Mouse (Mus musculus): ENCODE measurements around the gene Tmem131. TPM values are rescaled to one million over a fixed set of nuclear protein-coding genes. Genes with fewer than 3 reads are reported as not detected.
A peak's percentile ranks its signal among the peaks of the same experiment; 100 is the strongest.
"Not testable (repeated sequence)": the region's sequence is repeated elsewhere in the genome, so short reads cannot be mapped to it uniquely, and the experiment has no call there.

Gene Tmem131
- polyA plus RNA-seq, 1 experiment from 2014 or later, result 21.7 TPM

- H3K27me3 ChIP-seq (ENCODE audit: control insufficient read depth, insufficient read depth, low read length), result no peaks in the 10 kb centered on the region
- H3K4me1 ChIP-seq (replicated peaks; ENCODE audit: control insufficient read depth, insufficient read depth, low read length), result no peaks in the 10 kb centered on the region
- DNase-seq (ENCODE audit: low spot score), result no peak
- no peak overlapping the region for H3K4me3 ChIP-seq (replicated peaks; ENCODE audit: low read length)
- no peaks in the 10 kb centered on the region for H3K9me3 ChIP-seq (ENCODE audit: control insufficient read depth, low read length)
- no peak overlapping the region for H3K4me2 ChIP-seq (replicated peaks)
- ATAC-seq (ENCODE audit: low FRiP score), result no peak
- H3K9ac ChIP-seq, result no peak overlapping the region
- 95% methylated on average over 2 of the region's 2 CpGs for WGBS
- H3K27ac ChIP-seq, result no peak overlapping the region
- H3K36me3 ChIP-seq (replicated peaks; ENCODE audit: control insufficient read depth, insufficient read depth), result no peaks in the 10 kb centered on the region
Measured at GRCm38 (mm10) chr1:36899622-36900021, 43.8 kb downstream of the Tmem131 start.

GRCm38 (mm10) chr1:36896423-36896822, 47.0 kb downstream of the Tmem131 start:
- Histone ChIP-seq H3K27me3 (ENCODE audit: control insufficient read depth, insufficient read depth, low read length) (no peaks in the 10 kb centered on the region), H3K9ac (no peak overlapping the region), H3K36me3 (replicated peaks; ENCODE audit: control insufficient read depth, insufficient read depth) (no peaks in the 10 kb centered on the region), H3K4me2 (replicated peaks) (no peak overlapping the region), H3K9me3 (ENCODE audit: control insufficient read depth, low read length) (no peaks in the 10 kb centered on the region), H3K4me1 (replicated peaks; ENCODE audit: control insufficient read depth, insufficient read depth, low read length) (no peaks in the 10 kb centered on the region; the same call in 1 of the 2 replicates), H3K4me3 (replicated peaks; ENCODE audit: low read length) (no peak overlapping the region), H3K27ac (no peak overlapping the region)
- DNase-seq (ENCODE audit: low spot score) (no peak), ATAC-seq (ENCODE audit: low FRiP score) (no peak)
- 92% methylated on average over 4 of the region's 4 CpGs for WGBS

GRCm38 (mm10) chr1:36895452-36895851, 48.0 kb downstream of the Tmem131 start:
- Histone ChIP-seq H3K9ac (no peak overlapping the region), H3K4me2 (replicated peaks) (no peak overlapping the region), H3K27me3 (ENCODE audit: control insufficient read depth, insufficient read depth, low read length) (no peaks in the 10 kb centered on the region), H3K9me3 (ENCODE audit: control insufficient read depth, low read length) (no peaks in the 10 kb centered on the region), H3K27ac (no peak overlapping the region), H3K4me3 (replicated peaks; ENCODE audit: low read length) (no peak overlapping the region), H3K4me1 (replicated peaks; ENCODE audit: control insufficient read depth, insufficient read depth, low read length) (no peaks in the 10 kb centered on the region; the same call in 1 of the 2 replicates), H3K36me3 (replicated peaks; ENCODE audit: control insufficient read depth, insufficient read depth) (no peaks in the 10 kb centered on the region)
- no peak for DNase-seq (ENCODE audit: low spot score)
- WGBS, result 84% methylated on average over 3 of the region's 3 CpGs
- no peak for ATAC-seq (ENCODE audit: low FRiP score)

GRCm38 (mm10) chr1:36894136-36894535, 49.3 kb downstream of the Tmem131 start:
- no peak overlapping the region for H3K4me3 ChIP-seq (replicated peaks; ENCODE audit: low read length)
- no peak for ATAC-seq (ENCODE audit: low FRiP score)
- WGBS, result 96% methylated on average over 3 of the region's 3 CpGs
- no peaks in the 10 kb centered on the region; the same call in 1 of the 2 replicates for H3K4me1 ChIP-seq (replicated peaks; ENCODE audit: control insufficient read depth, insufficient read depth, low read length)
- no peak overlapping the region for H3K9ac ChIP-seq
- no peak overlapping the region for H3K4me2 ChIP-seq (replicated peaks)
- no peak for DNase-seq (ENCODE audit: low spot score)
- no peaks in the 10 kb centered on the region for H3K9me3 ChIP-seq (ENCODE audit: control insufficient read depth, low read length)
- no peaks in the 10 kb centered on the region for H3K27me3 ChIP-seq (ENCODE audit: control insufficient read depth, insufficient read depth, low read length)
- H3K27ac ChIP-seq, result no peak overlapping the region
- no peaks in the 10 kb centered on the region for H3K36me3 ChIP-seq (replicated peaks; ENCODE audit: control insufficient read depth, insufficient read depth)

- DNase-seq (ENCODE audit: low spot score); H3K4me1 ChIP-seq (replicated peaks; ENCODE audit: control insufficient read depth, insufficient read depth, low read length); H3K4me3 ChIP-seq (replicated peaks; ENCODE audit: low read length); H3K36me3 ChIP-seq (replicated peaks; ENCODE audit: control insufficient read depth, insufficient read depth); H3K27ac ChIP-seq; H3K9ac ChIP-seq; H3K27me3 ChIP-seq (ENCODE audit: control insufficient read depth, insufficient read depth, low read length); ATAC-seq (ENCODE audit: low FRiP score); H3K9me3 ChIP-seq (ENCODE audit: control insufficient read depth, low read length); H3K4me2 ChIP-seq (replicated peaks): not testable (repeated sequence)
- 97% methylated on average over 5 of the region's 5 CpGs for WGBS
Measured at GRCm38 (mm10) chr1:36893720-36894119, 49.7 kb downstream of the Tmem131 start.

GRCm38 (mm10) chr1:36893146-36893545, 50.3 kb downstream of the Tmem131 start:
- Histone ChIP-seq H3K27me3 (ENCODE audit: control insufficient read depth, insufficient read depth, low read length) (no peaks in the 10 kb centered on the region), H3K27ac (peak overlapping the region; percentile 47; the same call in 1 of the 2 replicates), H3K4me1 (replicated peaks; ENCODE audit: control insufficient read depth, insufficient read depth, low read length) (no peaks in the 10 kb centered on the region; the same call in 1 of the 2 replicates), H3K4me2 (replicated peaks) (no peak overlapping the region), H3K9ac (no peak overlapping the region), H3K9me3 (ENCODE audit: control insufficient read depth, low read length) (no peaks in the 10 kb centered on the region), H3K36me3 (replicated peaks; ENCODE audit: control insufficient read depth, insufficient read depth) (no peaks in the 10 kb centered on the region), H3K4me3 (replicated peaks; ENCODE audit: low read length) (no peak overlapping the region)
- DNase-seq (ENCODE audit: low spot score), result no peak
- no peak for ATAC-seq (ENCODE audit: low FRiP score)
- WGBS, result 51% methylated on average over 6 of the region's 6 CpGs

- ATAC-seq (ENCODE audit: low FRiP score) (no peak), DNase-seq (ENCODE audit: low spot score) (no peak)
- H3K36me3 ChIP-seq (replicated peaks; ENCODE audit: control insufficient read depth, insufficient read depth), result no peaks in the 10 kb centered on the region; the same call in 1 of the 2 replicates
- H3K4me1 ChIP-seq (replicated peaks; ENCODE audit: control insufficient read depth, insufficient read depth, low read length), result no peaks in the 10 kb centered on the region; the same call in 1 of the 2 replicates
- no peaks in the 10 kb centered on the region for H3K27me3 ChIP-seq (ENCODE audit: control insufficient read depth, insufficient read depth, low read length)
- H3K4me2 ChIP-seq (replicated peaks), result no peak overlapping the region
- 87% methylated on average over 3 of the region's 3 CpGs for WGBS
- no peaks in the 10 kb centered on the region for H3K9me3 ChIP-seq (ENCODE audit: control insufficient read depth, low read length)
- no peak overlapping the region for H3K9ac ChIP-seq
- no peak overlapping the region for H3K27ac ChIP-seq
- no peak overlapping the region for H3K4me3 ChIP-seq (replicated peaks; ENCODE audit: low read length)
Measured at GRCm38 (mm10) chr1:36892461-36892860, 51.0 kb downstream of the Tmem131 start.

- no peak overlapping the region for H3K27ac ChIP-seq
- no peaks in the 10 kb centered on the region for H3K27me3 ChIP-seq (ENCODE audit: control insufficient read depth, insufficient read depth, low read length)
- H3K9ac ChIP-seq, result no peak overlapping the region
- no peaks in the 10 kb centered on the region for H3K9me3 ChIP-seq (ENCODE audit: control insufficient read depth, low read length)
- no peak overlapping the region for H3K4me2 ChIP-seq (replicated peaks)
- H3K4me1 ChIP-seq (replicated peaks; ENCODE audit: control insufficient read depth, insufficient read depth, low read length), result no peaks in the 10 kb centered on the region; the same call in 1 of the 2 replicates
- no peaks in the 10 kb centered on the region; the same call in 1 of the 2 replicates for H3K36me3 ChIP-seq (replicated peaks; ENCODE audit: control insufficient read depth, insufficient read depth)
- no peak for DNase-seq (ENCODE audit: low spot score)
- 86% methylated on average over 5 of the region's 5 CpGs for WGBS
- H3K4me3 ChIP-seq (replicated peaks; ENCODE audit: low read length), result no peak overlapping the region
- no peak for ATAC-seq (ENCODE audit: low FRiP score)
Measured at GRCm38 (mm10) chr1:36889016-36889415, 54.5 kb downstream of the Tmem131 start.

GRCm38 (mm10) chr1:36887172-36887571, 56.3 kb downstream of the Tmem131 start:
- ATAC-seq (ENCODE audit: low FRiP score) (no peak), DNase-seq (ENCODE audit: low spot score) (no peak)
- Histone ChIP-seq H3K4me3 (replicated peaks; ENCODE audit: low read length) (no peak overlapping the region), H3K27me3 (ENCODE audit: control insufficient read depth, insufficient read depth, low read length) (no peaks in the 10 kb centered on the region), H3K4me2 (replicated peaks) (no peak overlapping the region), H3K9me3 (ENCODE audit: control insufficient read depth, low read length) (no peaks in the 10 kb centered on the region), H3K36me3 (replicated peaks; ENCODE audit: control insufficient read depth, insufficient read depth) (no peaks in the 10 kb centered on the region; the same call in 1 of the 2 replicates), H3K27ac (no peak overlapping the region), H3K4me1 (replicated peaks; ENCODE audit: control insufficient read depth, insufficient read depth, low read length) (no peaks in the 10 kb centered on the region; the same call in 1 of the 2 replicates), H3K9ac (no peak overlapping the region)
- 90% methylated on average over 3 of the region's 3 CpGs for WGBS

GRCm38 (mm10) chr1:36886489-36886888, 57.0 kb downstream of the Tmem131 start:
- Histone ChIP-seq H3K4me1 (replicated peaks; ENCODE audit: control insufficient read depth, insufficient read depth, low read length) (no peaks in the 10 kb centered on the region; the same call in 1 of the 2 replicates), H3K27ac (no peak overlapping the region), H3K4me3 (replicated peaks; ENCODE audit: low read length) (no peak overlapping the region), H3K36me3 (replicated peaks; ENCODE audit: control insufficient read depth, insufficient read depth) (peaks cover 5% of the 10 kb centered on the region; the same call in 1 of the 2 replicates), H3K4me2 (replicated peaks) (no peak overlapping the region), H3K9me3 (ENCODE audit: control insufficient read depth, low read length) (no peaks in the 10 kb centered on the region), H3K27me3 (ENCODE audit: control insufficient read depth, insufficient read depth, low read length) (no peaks in the 10 kb centered on the region), H3K9ac (no peak overlapping the region)
- DNase-seq (ENCODE audit: low spot score) (no peak), ATAC-seq (ENCODE audit: low FRiP score) (no peak)
- WGBS, result 67% methylated on average over 4 of the region's 4 CpGs

Data from hindbrain, embryonic 14.5 days (tissue).